Mouse (Mus musculus) testis, adult 2 months (tissue): ENCODE measurements around the gene Ush1g. TPM values are rescaled to one million over a fixed set of nuclear protein-coding genes. Genes with fewer than 3 reads are reported as not detected.

Experiments
- H3K27ac ChIP-seq: fragments of 200-500 bp; 2 replicates; pipeline ENCODE4 v1.5.1; 2012; ENCODE audit warnings: low read depth, low read length; ENCODE audit not compliant: control insufficient read depth, insufficient read depth
- H3K27me3 ChIP-seq: fragments of 200-500 bp; 2 replicates; pipeline ENCODE4 v1.6.1; 2012; ENCODE audit warnings: mild to moderate bottlenecking, low read length, moderate library complexity; ENCODE audit not compliant: control insufficient read depth, insufficient read depth
- H3K36me3 ChIP-seq: fragments of 200-500 bp; 2 replicates; pipeline ENCODE4 v1.6.1; 2012; ENCODE audit warnings: mild to moderate bottlenecking, low read length; ENCODE audit not compliant: control insufficient read depth, insufficient read depth
- H3K4me1 ChIP-seq: fragments of 200-500 bp; 2 replicates; pipeline ENCODE4 v1.6.1; 2012; ENCODE audit warnings: low read length; ENCODE audit not compliant: control insufficient read depth, insufficient read depth
- H3K4me3 ChIP-seq: fragments of 200-500 bp; 2 replicates; pipeline ENCODE4 v1.5.1; 2012; ENCODE audit warnings: low read depth, mild to moderate bottlenecking, low read length, moderate library complexity, mixed read lengths; ENCODE audit not compliant: control insufficient read depth
- CTCF ChIP-seq: fragments of 200-500 bp; IDR thresholded peaks from 2 replicates; pipeline ENCODE4 v1.5.1; 2012; ENCODE audit warnings: low read depth, mild to moderate bottlenecking, inconsistent platforms, low read length, moderate library complexity; ENCODE audit not compliant: control insufficient read depth, insufficient read depth, insufficient replicate concordance
- POLR2A ChIP-seq: fragments of 200-500 bp; IDR thresholded peaks from 2 replicates; pipeline ENCODE4 v1.6.1; 2012; ENCODE audit warnings: low read depth, mild to moderate bottlenecking, inconsistent platforms, low read length, moderate library complexity; ENCODE audit not compliant: control insufficient read depth
- polyA plus RNA-seq: library from polyadenylated mRNA; depleted of rRNA; stranded (reverse); fragments of >200 nt; gene quantifications from 2 replicates; pipeline ENCODE4 v1.2.3, GENCODE M21; 2012

The Ush1g gene
- polyA plus RNA-seq, 1 experiment: 4.1 TPM

DNA sequence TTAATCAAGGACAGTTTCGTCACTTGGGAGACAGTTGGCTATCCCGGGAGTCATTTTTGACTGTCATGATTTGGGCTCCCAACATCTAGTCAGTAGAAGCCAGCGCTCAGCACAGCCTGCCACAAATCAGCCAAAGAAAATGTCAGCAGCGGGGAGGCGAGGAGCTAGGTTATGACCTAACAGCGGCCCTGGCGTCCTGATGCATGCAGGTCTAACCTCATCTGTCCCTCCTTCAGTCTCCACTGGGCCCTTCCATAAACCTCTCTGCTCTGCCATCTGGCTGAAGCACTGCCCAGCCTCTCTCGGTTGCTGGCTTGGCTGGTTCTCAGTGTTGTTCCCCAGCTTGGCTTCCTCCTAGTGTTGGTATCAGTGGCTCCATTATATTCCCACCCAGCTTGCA is 39.5 kb downstream of the Ush1g start:
- TF ChIP-seq POLR2A: no peak
- no peak for TF ChIP-seq CTCF
- Histone ChIP-seq H3K4me3 (no peak overlapping the region), H3K4me1 (peaks cover 6% of the 10 kb centered on the region), H3K27ac (peak overlapping the region; percentile 32; the same call in 1 of the 2 replicates), H3K36me3 (no peaks in the 10 kb centered on the region), H3K27me3 (no peaks in the 10 kb centered on the region)

DNA sequence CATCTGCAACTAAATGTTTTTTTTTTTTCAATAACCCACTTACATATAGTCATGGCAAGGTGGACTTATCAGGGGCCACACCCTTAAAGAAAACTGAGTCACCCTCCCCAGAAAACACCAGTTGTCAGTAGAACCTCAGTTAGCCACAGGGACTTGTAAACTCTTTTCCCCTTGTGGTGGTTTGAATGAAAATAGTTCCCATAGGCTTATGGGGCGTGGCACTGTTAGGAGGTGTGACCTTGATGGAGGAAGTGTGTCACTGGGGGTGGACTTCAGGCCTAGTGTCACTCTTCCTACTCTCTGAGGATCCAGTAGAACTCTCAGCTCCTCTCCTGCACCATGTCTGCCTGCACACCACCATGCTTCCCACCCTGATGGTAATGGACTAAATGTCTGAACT is 42.1 kb downstream of the Ush1g start:
- H3K4me3 ChIP-seq: no peak overlapping the region
- peaks cover 11% of the 10 kb centered on the region for H3K4me1 ChIP-seq
- no peak overlapping the region for H3K27ac ChIP-seq
- no peaks in the 10 kb centered on the region for H3K36me3 ChIP-seq
- TF ChIP-seq CTCF: no peak
- no peak for TF ChIP-seq POLR2A
- no peaks in the 10 kb centered on the region for H3K27me3 ChIP-seq

- Histone ChIP-seq H3K4me3 (no peak overlapping the region; the same call in 1 of the 2 replicates), H3K27me3 (no peaks in the 10 kb centered on the region), H3K4me1 (peaks cover 11% of the 10 kb centered on the region), H3K27ac (no peak overlapping the region), H3K36me3 (no peaks in the 10 kb centered on the region)
- no peak for TF ChIP-seq CTCF
- TF ChIP-seq POLR2A: no peak
Observed at GRCm38 (mm10) chr11:115278176-115278575, 43.7 kb downstream of the Ush1g start.

DNA sequence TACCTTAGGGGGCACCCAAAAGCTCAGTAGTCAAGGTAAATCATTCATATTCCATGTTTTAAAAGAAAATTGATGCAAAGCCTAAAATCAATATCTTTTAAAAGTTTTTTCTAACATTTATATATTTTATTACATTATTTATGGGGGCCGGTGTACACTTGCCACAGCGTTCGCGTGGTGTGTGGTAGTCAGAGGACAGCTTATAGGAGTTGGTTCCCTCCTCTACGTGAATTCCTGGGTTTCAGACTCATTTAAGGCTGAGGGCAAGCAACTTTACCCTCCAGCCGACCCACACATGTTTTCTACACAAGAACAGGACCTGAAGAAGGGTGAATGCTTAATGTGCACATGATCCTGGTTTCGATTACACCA is 44.3 kb downstream of the Ush1g start:
- Histone ChIP-seq H3K27me3 (no peaks in the 10 kb centered on the region), H3K4me3 (peak overlapping the region; percentile 97), H3K36me3 (no peaks in the 10 kb centered on the region), H3K27ac (peak overlapping the region; percentile 86), H3K4me1 (peaks cover 8% of the 10 kb centered on the region)
- TF ChIP-seq CTCF (no peak), POLR2A (no peak)

DNA sequence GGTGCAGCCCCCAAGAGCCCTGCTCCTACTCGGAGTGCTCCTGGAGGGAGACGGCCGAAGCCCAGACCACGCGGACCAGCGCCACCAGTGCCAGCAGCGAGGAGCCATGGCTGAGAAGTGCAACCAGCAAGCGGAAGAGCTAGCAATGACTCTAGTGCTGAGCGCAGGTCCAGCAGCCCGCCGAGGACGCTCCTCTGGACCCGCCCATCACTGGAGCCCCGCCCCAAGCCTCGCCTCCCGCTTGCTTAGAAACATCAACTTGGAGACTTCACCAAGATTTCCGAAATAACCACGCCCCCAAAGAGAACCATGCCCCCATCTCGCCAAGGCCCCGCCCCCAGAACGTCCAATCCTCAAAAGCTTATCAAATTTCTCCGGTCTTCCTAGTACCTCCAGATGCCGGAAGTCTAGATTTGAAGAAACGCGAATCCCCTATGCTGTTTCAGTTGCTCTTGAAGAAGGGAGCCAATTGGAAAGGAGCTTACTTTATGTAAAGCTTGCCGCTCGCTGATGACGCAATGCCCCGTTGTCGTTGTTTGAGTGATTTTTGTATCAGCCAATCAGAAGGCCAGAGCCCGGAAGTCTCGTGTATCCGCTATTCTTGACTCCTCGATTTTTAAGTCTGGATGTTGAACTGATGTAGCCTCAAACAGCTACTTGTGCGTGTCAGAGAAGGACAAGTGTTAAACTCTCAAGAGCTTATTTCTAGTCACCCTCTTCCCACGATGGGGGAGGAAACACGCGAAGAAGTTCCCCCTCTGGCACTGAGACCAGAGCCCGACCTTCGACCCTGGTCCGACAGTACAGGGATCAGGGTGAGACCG is 44.8 kb downstream of the Ush1g start, which contains the start of gene Fdxr:
Gene Fdxr, minus strand, starts transcription at position 271 of the 824 bp plus-strand sequence.
- H3K4me3 ChIP-seq: peak within 1 kb of the TSS; percentile 97
- H3K27me3 ChIP-seq: no peaks in the 10 kb centered on the region
- peaks cover 8% of the 10 kb centered on the region for H3K4me1 ChIP-seq
- TF ChIP-seq CTCF (no peak), POLR2A (peak; percentile 94)
- H3K36me3 ChIP-seq: no peaks in the 10 kb centered on the region
- peak within 1 kb of the TSS; percentile 86 for H3K27ac ChIP-seq

GRCm38 (mm10) chr11:115275954-115276353 is 45.9 kb downstream of the Ush1g start:
- Histone ChIP-seq H3K4me3 (peak overlapping the region; percentile 97), H3K27me3 (no peaks in the 10 kb centered on the region), H3K4me1 (peaks cover 6% of the 10 kb centered on the region), H3K27ac (peak overlapping the region; percentile 30; the same call in 1 of the 2 replicates), H3K36me3 (no peaks in the 10 kb centered on the region)
- no peak for TF ChIP-seq CTCF
- TF ChIP-seq POLR2A: no peak

- TF ChIP-seq POLR2A (no peak), CTCF (no peak)
- no peaks in the 10 kb centered on the region for H3K36me3 ChIP-seq
- no peaks in the 10 kb centered on the region for H3K27me3 ChIP-seq
- peaks cover 6% of the 10 kb centered on the region for H3K4me1 ChIP-seq
- 0 out of 2 replicates have a peak overlapping the region, but pooled peaks have one; percentile 97 for H3K4me3 ChIP-seq
- no peak overlapping the region for H3K27ac ChIP-seq
Observed at GRCm38 (mm10) chr11:115275509-115275908, 46.3 kb downstream of the Ush1g start.
